Mouse (Mus musculus) cerebellum, adult 11 months (tissue): ENCODE measurements at regions not wholly inside any gene's neighbourhood (a gene's known extent, or its start where the extent isn't known, plus 50 kb on each side); places are given as distances from the start of the nearest gene placed in this dataset.

Experiments
- DNase-seq: peaks from one replicate; pipeline ENCODE4 v3.0.0; 2022

- DNase-seq, result no peak
Measured at GRCm38 (mm10) chr14:18391824-18392486, 60.3 kb upstream of the Ube2e1 start.

- DNase-seq, result no peak
Measured at GRCm38 (mm10) chr14:18389390-18389789, 57.7 kb upstream of the Ube2e1 start.

GRCm38 (mm10) chr14:18385953-18386668 is 54.5 kb upstream of the Ube2e1 start:
- no peak for DNase-seq
